Mouse (Mus musculus) embryo, embryonic 9.5 days (tissue): ENCODE results near the gene Col2a1.

ENCODE experiments used
- DNase-seq: peaks from one replicate; pipeline ENCODE4 v3.0.0-alpha.2; 2017; ENCODE audit errors: extremely low spot score

The Col2a1 gene

DNA sequence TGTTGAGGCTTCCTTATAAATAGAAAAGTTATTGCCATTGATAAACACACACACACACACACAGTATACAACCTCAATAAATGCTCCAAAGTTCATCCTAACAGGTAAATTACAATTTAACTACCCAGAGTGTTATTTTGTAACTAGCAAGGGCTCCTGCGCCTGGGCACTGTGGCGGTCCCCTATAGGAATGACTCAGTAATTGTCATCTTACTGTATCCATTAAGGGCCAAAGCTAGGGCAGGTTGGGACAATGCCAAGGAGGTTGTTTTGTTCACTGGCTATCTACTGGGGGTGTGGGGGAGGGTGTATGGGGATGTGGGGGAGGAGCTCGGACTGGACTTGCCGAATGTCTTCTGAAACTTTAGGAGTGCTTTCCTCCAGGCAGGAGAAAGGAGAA, 77.5 kb downstream of the Col2a1 start:
- DNase-seq, result no peak
